Mouse (Mus musculus): ENCODE results near the gene Hras. TPM values are rescaled to one million over a fixed set of nuclear protein-coding genes. Genes with fewer than 3 reads are reported as not detected.

Hras gene
- polyA plus RNA-seq, 1 experiment from 2014 or later, result 84.2 TPM

MicroRNA genes within 50 kb of the gene (microRNA counts, 519-probe panel; counts per million panel counts)
- 7,033 counts per million, percentile 67 among the panel's probes with 10 or more counts for microRNA mmu-miR-210

Small RNA genes lying within 50 kb of the gene (microRNA-seq; reads per million reads assigned to microRNA genes)
- gene Mir210, result 830 reads per million, percentile 75 among the genes with 10 or more reads in this experiment

Other genes starting within 250 kb of the Hras start
- 1.2 and 1.3 TPM in 2 replicates for gene Ifitm5, start 243.7 kb downstream of the Hras start, polyA plus RNA-seq (2016; fragmentation: Nextera tagmentation; extraction: Ambion mirVana)
- 0.42 TPM in 1 of 2 replicates, not detected in the other for gene Gm45717, start 238.1 kb downstream of the Hras start, polyA plus RNA-seq (2016; fragmentation: Nextera tagmentation; extraction: Ambion mirVana)
- 305 and 352 TPM in 2 replicates for gene Ifitm2, start 238.0 kb downstream of the Hras start, polyA plus RNA-seq (2016; fragmentation: Nextera tagmentation; extraction: Ambion mirVana)
- 6.3 and 8.4 TPM in 2 replicates for gene Ifitm1, start 226.8 kb downstream of the Hras start, polyA plus RNA-seq (2016; fragmentation: Nextera tagmentation; extraction: Ambion mirVana)
- 13.7 and 16.8 TPM in 2 replicates for gene Ifitm3, start 183.2 kb downstream of the Hras start, polyA plus RNA-seq (2016; fragmentation: Nextera tagmentation; extraction: Ambion mirVana)
- gene Ifitm6, start 176.1 kb downstream of the Hras start, polyA plus RNA-seq (2016; fragmentation: Nextera tagmentation; extraction: Ambion mirVana), result 0.21 TPM in 1 of 2 replicates, not detected in the other
- gene Gm17387, start 164.9 kb downstream of the Hras start, polyA plus RNA-seq (2016; fragmentation: Nextera tagmentation; extraction: Ambion mirVana), result not detected in 2 replicates
- gene B4galnt4, start 132.9 kb downstream of the Hras start, polyA plus RNA-seq (2016; fragmentation: Nextera tagmentation; extraction: Ambion mirVana), result 26.8 and 29.4 TPM in 2 replicates
- gene Pkp3, start 115.8 kb downstream of the Hras start, polyA plus RNA-seq (2016; fragmentation: Nextera tagmentation; extraction: Ambion mirVana), result 1.8 and 2.0 TPM in 2 replicates
- gene Sigirr, start 93.4 kb downstream of the Hras start, polyA plus RNA-seq (2016; fragmentation: Nextera tagmentation; extraction: Ambion mirVana), result 2.3 and 2.5 TPM in 2 replicates
- 0.07 and 0.16 TPM in 2 replicates for gene Ano9, start 76.2 kb downstream of the Hras start, polyA plus RNA-seq (2016; fragmentation: Nextera tagmentation; extraction: Ambion mirVana)
- gene Ptdss2, start 71.6 kb downstream of the Hras start, polyA plus RNA-seq (2016; fragmentation: Nextera tagmentation; extraction: Ambion mirVana), result 86.5 and 94.7 TPM in 2 replicates
- gene Rnh1, start 21.1 kb downstream of the Hras start, polyA plus RNA-seq (2016; fragmentation: Nextera tagmentation; extraction: Ambion mirVana), result 64.5 and 66.6 TPM in 2 replicates
- gene Lrrc56, start 152 bp upstream of the Hras start, polyA plus RNA-seq (2016; fragmentation: Nextera tagmentation; extraction: Ambion mirVana), result 14.4 and 14.6 TPM in 2 replicates
- 3.8 and 5.1 TPM in 2 replicates for gene Lmntd2, start 20.1 kb upstream of the Hras start, polyA plus RNA-seq (2016; fragmentation: Nextera tagmentation; extraction: Ambion mirVana)
- gene Rassf7, start 21.9 kb upstream of the Hras start, polyA plus RNA-seq (2016; fragmentation: Nextera tagmentation; extraction: Ambion mirVana), result 55.6 and 57.2 TPM in 2 replicates
- gene Phrf1, start 34.8 kb upstream of the Hras start, polyA plus RNA-seq (2016; fragmentation: Nextera tagmentation; extraction: Ambion mirVana), result 114 and 125 TPM in 2 replicates
- 0.58 and 1.4 TPM in 2 replicates for gene Irf7, start 72.5 kb upstream of the Hras start, polyA plus RNA-seq (2016; fragmentation: Nextera tagmentation; extraction: Ambion mirVana)
- gene Cdhr5, start 82.8 kb upstream of the Hras start, polyA plus RNA-seq (2016; fragmentation: Nextera tagmentation; extraction: Ambion mirVana), result not detected in 2 replicates
- 0.79 and 2.4 TPM in 2 replicates for gene Sct, start 85.1 kb upstream of the Hras start, polyA plus RNA-seq (2016; fragmentation: Nextera tagmentation; extraction: Ambion mirVana)
- 0.32 and 0.62 TPM in 2 replicates for gene Drd4, start 98.0 kb upstream of the Hras start, polyA plus RNA-seq (2016; fragmentation: Nextera tagmentation; extraction: Ambion mirVana)
- gene Deaf1, start 133.7 kb upstream of the Hras start, polyA plus RNA-seq (2016; fragmentation: Nextera tagmentation; extraction: Ambion mirVana), result 57.4 and 67.2 TPM in 2 replicates
- 52.2 and 58.1 TPM in 2 replicates for gene Tmem80, start 133.7 kb upstream of the Hras start, polyA plus RNA-seq (2016; fragmentation: Nextera tagmentation; extraction: Ambion mirVana)
- gene Eps8l2, start 144.9 kb upstream of the Hras start, polyA plus RNA-seq (2016; fragmentation: Nextera tagmentation; extraction: Ambion mirVana), result 3.4 and 3.8 TPM in 2 replicates
- gene Taldo1, start 198.2 kb upstream of the Hras start, polyA plus RNA-seq (2016; fragmentation: Nextera tagmentation; extraction: Ambion mirVana), result 339 and 342 TPM in 2 replicates
- gene Gatd1, start 220.1 kb upstream of the Hras start, polyA plus RNA-seq (2016; fragmentation: Nextera tagmentation; extraction: Ambion mirVana), result 45.1 and 47.0 TPM in 2 replicates
- gene Cend1, start 235.5 kb upstream of the Hras start, polyA plus RNA-seq (2016; fragmentation: Nextera tagmentation; extraction: Ambion mirVana), result 8.9 and 15.1 TPM in 2 replicates
- 43.7 and 48.4 TPM in 2 replicates for gene Slc25a22, start 243.9 kb upstream of the Hras start, polyA plus RNA-seq (2016; fragmentation: Nextera tagmentation; extraction: Ambion mirVana)